Mouse (Mus musculus) retina, adult 2 months (tissue): Measurements from ENCODE around the gene Swi5.

ENCODE experiments used
- DNase-seq: peaks from one replicate; pipeline ENCODE4 v3.0.0-alpha.2; 2012; ENCODE audit warnings: low read depth, low spot score

Swi5 gene

DNA sequence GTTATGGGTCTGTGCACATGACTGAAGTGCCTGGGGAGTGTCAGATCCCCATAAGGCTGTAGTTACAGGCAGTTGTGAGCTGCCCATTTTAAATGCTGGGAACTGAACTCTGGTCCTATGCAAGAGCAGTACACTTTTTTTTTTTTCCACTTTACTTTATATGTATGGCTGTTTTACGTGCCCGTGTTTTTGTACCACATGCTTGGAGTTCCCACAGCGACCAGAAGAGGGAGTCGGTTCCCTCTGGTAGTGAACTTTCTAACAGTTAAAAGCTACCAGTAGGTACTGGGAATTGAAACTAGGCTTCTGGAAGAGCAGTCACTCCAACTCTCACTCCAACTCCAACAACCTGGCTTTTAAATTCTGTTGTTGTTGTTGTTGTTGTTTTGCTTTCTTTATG is 27.2 kb downstream of the Swi5 start:
- DNase-seq, result no peak

GRCm38 (mm10) chr2:32259657-32260417 is 28.0 kb downstream of the Swi5 start, which contains the start of gene Uck1:
Gene Uck1 (minus strand): TSS chr2:32260159.
- peak; percentile 78 for DNase-seq

GRCm38 (mm10) chr2:32258887-32259533 is 28.9 kb downstream of the Swi5 start:
- no peak for DNase-seq

DNA sequence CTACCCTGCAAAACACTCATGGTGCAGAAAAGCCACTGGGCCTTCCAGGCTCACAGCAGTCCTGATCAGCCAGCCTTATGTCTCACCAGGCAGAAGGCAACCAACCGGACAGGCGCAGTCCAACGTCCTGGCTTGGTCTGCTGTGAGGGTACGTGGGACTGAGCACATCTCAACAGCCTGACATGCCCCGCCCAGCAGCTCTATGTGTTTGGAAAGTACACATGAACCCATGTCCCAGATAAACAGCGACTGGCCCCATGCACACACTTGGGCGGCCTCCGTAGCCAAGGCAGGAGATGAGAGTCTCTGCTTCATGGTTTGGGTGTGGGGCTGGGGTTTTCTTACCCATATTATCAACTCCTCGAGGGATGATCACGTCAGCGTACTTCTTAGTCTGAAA is 31.6 kb downstream of the Swi5 start:
- DNase-seq, result no peak

DNA sequence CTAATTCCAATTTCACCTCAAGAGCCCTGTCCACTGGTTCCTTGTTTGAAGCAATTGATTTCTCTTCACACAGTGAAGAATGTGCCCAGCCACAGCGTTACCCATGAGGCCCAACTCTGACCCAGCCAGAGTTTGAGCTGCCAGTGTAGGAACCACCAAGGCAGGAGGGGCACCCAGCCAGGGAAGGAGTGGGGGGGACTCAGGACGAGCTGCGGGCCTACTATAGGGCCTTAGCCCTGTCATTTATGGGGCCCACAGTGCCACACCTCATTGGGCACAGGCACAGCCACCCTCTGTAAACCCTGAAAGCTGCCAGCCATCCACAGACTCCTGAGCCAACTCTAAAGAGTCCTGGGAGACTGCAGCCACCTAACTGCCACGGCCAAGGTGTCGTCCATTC is 33.3 kb downstream of the Swi5 start:
- DNase-seq, result no peak

- no peak for DNase-seq
Observed at GRCm38 (mm10) chr2:32253352-32253751, 34.5 kb downstream of the Swi5 start.

GRCm38 (mm10) chr2:32252658-32253057 is 35.2 kb downstream of the Swi5 start:
- no peak for DNase-seq

- DNase-seq, result no peak
Observed at GRCm38 (mm10) chr2:32251791-32252527, 35.9 kb downstream of the Swi5 start.

DNA sequence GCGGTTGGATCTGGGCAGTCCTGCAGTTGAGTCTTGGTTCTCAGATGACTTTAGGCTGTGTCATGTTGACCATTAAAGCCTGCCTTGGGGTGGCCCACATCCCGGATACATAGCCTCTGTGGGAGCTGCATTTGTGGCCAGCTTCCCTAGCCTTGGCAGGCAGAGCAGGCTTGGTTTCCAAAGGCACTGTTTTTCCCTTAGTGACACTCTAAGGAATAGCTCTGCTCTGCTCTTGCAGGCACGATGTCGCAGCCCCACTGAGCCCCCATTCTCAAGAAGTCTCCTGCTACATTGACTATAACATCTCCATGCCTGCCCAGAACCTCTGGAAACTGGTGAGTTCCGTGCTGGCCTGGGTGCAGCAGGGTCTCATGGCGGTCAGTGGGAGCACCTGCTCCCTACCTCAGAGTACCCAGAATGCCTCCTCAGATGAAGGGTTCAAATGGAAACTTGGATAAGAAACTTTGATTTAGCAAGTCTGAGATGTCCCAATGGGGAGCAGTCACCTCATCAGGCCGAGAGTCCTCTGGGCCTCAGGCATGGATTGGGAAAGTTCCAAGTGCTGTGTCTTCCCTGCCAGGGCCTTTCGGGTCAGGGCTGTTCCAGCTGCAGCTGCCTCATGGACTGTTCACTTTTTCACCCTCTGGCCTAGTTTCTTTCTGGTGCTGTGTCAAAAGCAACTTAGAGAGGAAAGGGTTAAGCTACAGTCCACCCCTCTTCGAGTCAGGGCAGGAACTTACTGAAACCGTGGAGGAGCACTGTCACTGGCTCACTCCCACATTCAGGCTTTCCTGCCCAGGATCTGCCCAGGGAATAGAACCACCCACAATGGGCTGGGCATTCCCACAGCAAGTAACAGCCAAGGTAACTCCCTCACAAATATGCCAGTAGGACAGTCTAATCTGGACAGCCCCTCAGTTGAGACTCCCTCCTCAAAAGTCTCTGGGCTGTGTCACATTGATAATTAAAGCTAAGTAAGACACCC is 39.2 kb downstream of the Swi5 start:
- DNase-seq, result no peak

DNA sequence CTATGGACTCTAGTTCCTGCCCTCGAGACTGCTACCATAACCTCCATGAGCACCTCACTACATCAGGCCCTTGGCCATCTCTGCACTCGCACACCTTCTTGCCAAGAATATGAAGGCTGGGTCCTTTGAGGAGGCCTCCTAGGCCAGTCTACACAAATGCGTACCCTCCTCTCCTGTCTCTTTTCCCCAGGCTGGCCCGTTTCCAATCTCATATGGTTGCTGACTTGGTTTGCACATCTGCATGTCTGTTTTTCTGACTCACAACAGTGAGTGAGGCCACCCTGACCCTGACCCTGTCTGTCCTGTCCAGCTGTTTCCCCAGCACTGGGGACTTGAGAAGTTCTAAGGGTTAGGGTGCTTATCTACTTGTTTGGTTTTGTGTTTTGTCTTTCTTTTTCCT is 41.1 kb downstream of the Swi5 start:
- no peak for DNase-seq

- DNase-seq, result no peak
Observed at GRCm38 (mm10) chr2:32242986-32243385, 44.9 kb downstream of the Swi5 start.

- DNase-seq, result no peak
Observed at GRCm38 (mm10) chr2:32240591-32240990, 47.3 kb downstream of the Swi5 start.

DNA sequence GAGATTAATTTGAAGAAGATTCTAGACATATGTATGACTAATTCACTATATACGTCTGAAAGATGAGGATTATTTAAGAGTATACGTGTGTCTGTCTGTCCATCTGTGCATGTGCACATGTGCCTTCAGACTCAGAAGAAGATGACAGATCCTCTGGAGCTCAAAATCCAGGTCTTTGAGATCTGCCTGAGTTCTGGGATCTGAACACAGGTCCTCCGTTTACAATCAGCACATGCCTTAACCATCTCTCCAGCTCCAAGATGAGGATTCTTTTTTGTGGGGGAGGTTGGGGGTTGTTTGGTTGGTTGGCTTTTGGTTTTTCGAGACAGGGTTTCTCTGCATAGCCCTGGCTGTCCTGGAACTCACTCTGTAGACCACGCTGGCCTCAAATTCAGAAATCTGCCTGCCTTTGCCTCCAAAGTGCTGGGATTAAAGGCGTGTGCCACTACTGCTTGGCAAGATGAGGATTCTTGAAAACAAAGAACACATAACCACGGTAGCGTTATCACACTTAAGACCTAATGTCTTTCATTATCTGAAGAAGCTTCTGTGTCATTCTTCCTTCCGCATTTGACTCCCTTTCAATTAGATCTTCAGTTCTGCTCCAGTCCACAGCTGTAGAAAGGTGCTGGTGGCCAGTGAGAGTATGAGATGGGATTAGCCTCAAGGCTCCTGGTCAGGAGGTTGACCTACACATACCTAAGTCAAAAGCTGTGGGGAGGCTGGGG is 49.0 kb downstream of the Swi5 start:
- DNase-seq, result no peak

GRCm38 (mm10) chr2:32237571-32237970 is 50.3 kb downstream of the Swi5 start:
- DNase-seq, result no peak

DNA sequence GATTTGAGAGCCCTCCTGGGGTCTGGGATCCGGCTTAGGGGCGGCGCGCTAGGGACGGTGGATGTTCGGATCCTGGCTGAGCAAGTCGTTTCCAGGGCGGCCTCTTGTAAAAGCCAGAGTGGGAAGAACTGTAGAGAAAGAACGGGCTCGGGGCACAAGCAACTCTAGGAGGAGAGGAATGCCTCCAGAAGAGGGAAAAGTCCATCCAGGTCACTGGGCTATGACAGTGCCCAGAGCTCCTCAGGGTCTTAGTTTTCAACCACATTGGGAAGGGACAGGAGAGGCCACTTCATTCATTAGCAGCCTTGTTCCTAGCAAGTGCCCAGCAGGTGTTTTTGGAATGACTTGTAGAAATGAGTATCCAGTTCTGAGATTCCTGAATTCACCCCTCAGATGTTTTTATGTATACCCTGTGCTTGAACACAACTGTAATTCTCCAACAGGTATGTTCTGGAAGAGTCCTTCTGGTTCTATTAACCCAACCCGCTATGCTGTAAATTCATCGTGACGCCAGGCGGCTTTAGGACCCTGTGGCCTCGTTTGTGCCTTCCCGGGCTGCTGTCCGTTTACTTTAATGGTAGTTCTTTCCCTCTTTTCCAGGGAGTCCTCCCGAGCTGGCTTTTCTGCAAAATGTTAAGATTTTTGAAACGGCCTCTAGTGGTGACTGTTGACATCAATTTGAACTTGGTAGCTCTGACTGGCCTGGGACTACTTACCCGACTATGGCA is 51.0 kb downstream of the Swi5 start:
- DNase-seq, result peak; percentile 28

GRCm38 (mm10) chr2:32235886-32236759 is 51.8 kb downstream of the Swi5 start, which contains the start of gene Pomt1:
Gene Pomt1 (plus strand): TSS chr2:32236590.
- peak; percentile 85 for DNase-seq

GRCm38 (mm10) chr2:32235433-32235832 is 52.4 kb downstream of the Swi5 start:
- DNase-seq, result no peak
